Mouse (Mus musculus) spleen, postnatal 4 days (tissue): ENCODE data around the gene Klc3.
A peak's percentile ranks its signal among the peaks of the same experiment; 100 is the strongest.

Experiments used
- DNase-seq, 2 experiments: peaks; one replicate each; pipeline ENCODE4 v3.0.0; 2022; ENCODE audit warnings: low spot score in 2 of 2

Gene Klc3

DNA sequence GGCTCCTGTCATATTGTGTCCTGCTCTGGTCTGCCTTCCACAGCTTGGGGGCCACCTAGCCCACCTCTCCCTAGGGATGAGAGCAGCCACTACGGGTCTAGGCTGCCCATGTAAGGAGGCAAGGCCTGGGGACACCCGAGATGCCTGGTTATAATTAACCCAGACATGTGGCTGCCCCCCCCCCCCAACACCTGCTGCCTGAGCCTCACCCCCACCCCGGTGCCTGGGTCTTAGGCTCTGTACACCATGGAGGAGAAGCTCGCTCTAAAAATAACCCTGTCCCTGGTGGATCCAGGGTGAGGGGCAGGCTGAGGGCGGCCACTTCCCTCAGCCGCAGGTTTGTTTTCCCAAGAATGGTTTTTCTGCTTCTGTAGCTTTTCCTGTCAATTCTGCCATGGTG lies 5.8 kb upstream of the Klc3 start:
- no peak for DNase-seq

DNA sequence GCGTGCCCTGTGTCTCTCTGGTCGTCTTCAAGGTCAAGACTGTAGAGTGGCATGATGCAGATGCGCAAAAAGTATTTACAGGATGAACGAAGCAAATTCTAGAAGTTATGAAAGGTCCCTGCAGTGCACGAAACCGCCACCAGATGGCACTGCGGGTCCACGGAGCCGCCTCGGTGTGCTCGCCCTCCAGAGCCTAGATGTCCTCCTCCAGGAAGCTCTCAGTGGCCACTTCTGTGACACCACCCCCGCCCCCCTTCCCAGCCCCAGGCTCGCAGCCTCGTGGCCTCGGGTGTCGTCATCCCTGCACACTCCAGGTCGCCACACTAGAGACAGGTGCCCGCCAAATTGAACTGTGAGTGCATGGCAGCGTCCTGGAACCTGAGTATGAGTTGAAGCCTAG lies 1.5 kb upstream of the Klc3 start:
- DNase-seq: peak; percentile 80 to 95

DNA sequence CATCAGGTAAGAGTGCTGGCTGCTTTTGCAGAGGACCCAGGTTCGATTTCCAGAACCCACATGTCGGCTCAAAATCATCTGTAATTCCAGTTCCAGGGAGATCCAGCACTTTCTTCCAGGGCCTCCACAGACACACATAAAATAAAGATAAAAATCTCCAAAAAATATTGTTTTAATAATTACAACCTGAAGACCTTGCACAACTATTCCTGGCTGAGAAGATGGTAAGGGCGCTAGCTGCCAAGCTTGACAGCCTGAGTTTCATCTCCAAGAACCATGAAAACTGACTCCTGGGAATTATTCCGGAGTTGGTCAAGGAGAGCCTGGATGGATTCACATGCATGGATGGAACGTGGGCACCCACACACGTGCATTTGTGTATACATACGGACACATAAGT lies 572 bp upstream of the Klc3 start, which contains the start of gene Ckm:
Ckm (plus strand) TSS at position 301 of the 400 bp plus-strand sequence.
- DNase-seq: no peak

DNA sequence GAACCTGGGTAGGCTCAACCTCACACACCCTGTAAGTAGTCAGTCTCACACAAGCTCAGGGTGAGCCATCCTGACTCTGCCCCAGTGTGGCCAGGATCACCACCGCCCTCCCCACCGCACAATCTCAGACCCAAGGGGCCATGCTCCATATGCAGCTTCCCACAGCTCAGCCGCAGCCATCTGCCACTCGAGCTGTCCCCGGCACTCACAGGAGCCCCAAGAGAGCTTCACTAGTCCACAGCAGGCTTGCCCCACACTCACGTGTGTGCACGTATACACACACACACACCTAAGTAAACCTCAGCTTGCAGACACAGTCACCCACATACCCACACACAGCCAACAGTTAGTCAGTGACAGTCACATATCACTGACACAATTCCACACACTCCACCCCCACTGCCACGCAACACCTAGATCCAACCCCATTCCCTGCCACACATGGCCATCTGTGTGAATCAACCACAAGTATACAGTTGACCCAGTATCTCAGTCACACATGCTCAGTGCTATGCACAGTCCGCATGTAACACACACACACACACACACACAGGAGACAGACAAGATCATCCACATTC lies 1.3 kb downstream of the Klc3 start:
- DNase-seq: no peak

DNA sequence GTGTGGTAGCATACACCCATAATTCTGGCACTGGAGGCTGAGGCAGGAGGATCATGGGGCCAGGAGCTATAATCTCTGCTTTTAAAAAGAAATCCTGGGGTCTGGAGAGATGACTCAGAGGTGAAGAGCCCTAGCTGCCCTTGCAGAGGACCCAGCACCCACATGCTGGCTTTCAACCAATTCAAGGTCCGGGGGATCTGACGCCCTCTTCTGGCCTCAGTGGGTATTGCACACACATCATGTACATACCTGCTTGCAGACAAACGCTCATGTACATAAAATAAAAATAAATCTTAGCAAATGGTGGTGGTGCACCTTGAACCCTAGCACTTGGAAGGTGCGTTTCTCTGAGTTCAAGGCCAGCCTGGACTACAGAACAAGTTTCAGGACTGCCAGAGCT lies 3.0 kb downstream of the Klc3 start:
- no peak for DNase-seq

DNA sequence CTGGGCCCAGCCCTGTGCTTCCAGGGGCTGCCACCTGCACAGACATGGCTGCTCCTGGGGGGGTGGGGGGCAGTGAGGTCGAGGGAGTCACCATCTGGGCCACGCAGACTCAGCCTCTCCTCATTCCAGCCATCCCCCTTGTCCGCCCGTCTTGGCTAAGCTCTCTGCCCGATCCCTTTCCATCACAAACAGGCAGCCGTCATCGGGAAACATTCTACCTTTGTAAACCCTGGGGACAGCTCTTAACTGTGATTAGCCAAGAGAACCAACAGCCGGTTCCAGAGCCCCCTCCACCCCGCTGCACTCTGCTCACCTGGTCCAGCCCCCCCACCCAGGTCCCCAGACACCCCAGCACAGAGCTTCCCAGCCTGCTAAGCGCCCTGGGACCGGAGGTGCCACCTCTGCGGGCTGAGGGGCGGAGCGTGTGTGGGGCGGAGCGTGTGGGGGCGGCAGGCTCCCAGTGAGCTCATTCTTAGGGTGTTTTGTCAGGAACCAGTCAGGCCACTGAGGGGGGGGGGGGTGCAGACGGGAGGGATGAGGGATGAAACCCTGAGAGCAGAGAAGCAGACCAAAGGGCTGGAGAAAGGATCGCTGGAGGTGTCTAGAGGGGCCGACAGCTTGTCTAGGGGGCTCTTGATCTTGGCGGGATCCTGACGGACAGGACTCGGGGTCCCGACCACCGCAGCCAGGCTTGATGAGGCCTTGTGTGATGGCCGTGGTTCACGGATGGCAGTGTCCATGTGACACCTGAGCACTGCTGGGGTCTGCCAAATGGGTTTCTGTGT lies 4.2 kb downstream of the Klc3 start:
- DNase-seq: no peak

DNA sequence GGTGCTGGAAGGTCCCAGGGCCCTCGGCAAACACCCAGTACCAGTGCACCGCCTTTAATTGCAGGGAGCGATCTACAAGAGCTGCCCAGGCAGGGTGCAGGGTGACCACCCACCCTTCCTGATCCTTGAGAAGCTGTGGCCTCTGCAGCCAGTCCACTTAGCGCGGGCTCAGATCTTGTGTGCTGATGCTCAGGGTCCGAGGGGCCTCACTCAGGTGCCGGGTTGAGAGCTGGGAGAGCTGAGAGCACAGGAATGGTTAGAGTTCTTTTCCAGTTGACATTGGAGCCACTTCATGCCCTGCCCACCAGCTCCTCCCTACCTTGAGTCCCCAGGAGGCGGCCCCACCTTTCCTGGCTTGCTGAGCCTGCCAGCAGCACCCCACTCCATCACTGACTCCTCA lies 9.4 kb downstream of the Klc3 start:
- DNase-seq: no peak

DNA sequence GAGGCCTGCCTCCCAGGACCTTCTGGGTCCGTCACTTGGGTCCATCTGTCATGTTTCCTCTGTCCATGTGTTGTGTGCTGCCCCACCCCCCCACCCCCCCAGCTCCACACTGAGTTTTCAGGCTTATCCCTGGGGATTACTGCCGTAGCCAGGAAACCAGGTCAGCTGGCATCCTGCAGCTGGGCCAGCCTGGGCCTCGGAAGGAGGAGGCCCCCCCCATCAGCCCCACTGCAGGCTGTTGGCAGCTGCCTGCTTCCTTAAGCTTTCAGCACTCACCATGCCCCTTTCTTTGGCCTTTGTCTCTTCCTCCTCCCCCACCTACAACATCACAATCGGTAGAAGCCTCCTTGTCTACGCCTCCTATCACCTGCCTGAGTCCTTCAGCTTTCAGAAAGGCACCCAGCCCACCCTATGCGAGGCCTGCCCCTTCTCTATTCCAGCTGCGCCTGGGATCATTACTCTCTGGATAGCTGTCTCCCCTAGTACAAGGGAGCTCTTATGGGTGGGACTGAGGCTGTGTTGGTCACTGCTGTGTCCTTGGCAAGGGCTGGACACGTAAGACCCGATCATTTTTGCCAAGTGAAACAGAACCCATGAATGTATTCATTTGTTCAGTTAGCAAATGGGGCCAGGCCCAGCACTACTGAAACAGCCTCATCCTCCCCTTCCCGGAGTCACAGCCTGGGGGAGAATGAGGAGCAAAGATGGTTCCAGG lies 15.0 kb downstream of the Klc3 start:
- DNase-seq: no peak

DNA sequence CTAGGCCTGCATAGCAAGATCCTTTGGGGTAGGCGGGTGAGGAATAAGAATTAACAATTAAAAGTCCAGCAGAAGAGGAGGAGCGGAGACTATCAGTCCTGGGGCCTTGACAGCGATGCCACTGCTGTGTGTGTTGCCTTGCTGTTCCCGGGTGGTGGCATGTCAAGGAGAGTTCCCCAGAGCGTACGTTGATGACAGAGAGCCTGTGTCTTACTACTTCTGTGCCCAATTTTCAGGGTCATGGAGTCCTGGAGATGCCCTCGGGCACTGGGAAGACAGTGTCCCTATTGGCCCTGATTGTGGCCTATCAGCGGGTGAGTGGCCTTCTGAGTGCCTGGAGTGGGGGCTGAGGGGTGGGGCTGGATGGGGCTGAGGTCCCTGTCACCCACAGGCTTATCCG lies 20.2 kb downstream of the Klc3 start:
- DNase-seq: no peak

DNA sequence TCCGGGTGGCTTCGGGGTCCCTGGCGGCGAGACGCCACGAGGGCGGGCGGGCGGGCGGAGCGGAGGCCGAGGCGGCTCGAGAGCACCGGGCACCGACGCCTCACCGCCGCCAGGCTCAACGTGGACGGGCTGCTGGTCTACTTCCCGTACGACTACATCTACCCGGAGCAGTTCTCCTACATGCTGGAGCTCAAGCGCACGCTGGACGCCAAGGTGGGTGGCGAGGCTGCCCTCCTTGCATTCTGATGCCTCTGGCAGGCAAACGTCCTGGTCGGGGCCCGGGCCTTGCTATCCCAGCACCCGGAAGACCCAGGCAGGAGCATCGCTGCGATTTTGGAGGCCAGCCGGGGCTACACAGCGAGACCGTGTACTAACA lies 21.8 kb downstream of the Klc3 start:
- peak in 1 of 2 experiments; percentile 44 for DNase-seq

DNA sequence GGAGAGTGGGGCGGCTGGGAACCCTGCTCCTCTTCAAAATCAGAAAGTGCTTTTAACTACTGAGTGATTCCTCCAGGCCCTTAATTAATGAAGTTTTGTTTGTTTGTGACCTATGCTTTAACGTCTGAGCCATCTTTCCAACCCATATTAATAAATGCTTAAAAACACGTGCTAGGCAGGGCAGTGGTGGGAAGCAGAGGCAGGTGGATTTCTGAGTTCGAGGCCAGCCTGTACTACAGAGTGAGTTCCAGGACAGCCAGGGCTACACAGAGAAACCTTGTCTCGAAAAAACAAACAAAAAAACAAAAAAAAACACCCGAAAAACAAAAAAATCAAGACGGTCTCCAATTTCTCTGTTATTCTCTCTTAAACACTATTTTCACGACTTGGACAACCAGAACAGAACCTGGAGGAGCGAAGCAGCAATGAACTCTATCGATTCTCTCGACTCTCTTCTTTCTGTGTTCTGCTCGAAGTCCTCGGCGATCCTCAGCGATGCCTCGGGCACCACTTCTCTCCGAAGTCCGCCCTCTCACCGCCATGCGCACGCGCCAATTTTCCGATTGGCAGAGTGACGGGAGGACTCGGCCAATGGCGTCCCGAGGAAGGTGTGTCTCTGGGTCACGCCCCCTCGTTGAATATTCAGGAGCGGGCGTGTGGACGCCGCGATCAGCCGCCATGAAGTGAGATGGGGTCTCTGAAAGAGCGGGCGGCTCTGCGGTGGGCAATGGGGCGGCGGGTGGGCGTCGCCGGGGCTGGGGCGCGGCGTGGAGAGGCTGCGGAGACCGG lies 22.3 kb downstream of the Klc3 start, which contains the start of gene Ercc2:
Ercc2 (plus strand) TSS at position 634 of the 789 bp plus-strand sequence.
- DNase-seq: peak; percentile 99

DNA sequence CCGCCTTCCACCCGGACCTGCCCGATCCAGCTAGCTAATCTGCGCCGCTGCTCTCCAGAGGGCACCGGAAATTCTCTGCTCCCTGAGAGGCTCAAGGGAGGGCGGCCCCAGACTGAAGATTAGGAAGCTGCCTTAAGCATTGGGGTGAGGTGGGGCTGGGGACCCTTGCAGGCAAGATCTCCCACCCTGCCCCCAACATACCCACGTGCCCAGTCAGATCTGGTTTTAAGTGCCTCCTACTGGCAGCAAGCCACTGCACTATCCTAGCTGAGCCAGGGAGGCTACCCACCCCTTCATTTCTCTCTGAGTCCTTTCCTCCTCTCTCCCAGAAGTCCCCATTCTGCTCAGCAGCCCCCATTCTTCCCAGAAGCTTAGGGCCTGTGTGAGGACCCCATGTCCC lies 25.9 kb downstream of the Klc3 start:
- no peak for DNase-seq

DNA sequence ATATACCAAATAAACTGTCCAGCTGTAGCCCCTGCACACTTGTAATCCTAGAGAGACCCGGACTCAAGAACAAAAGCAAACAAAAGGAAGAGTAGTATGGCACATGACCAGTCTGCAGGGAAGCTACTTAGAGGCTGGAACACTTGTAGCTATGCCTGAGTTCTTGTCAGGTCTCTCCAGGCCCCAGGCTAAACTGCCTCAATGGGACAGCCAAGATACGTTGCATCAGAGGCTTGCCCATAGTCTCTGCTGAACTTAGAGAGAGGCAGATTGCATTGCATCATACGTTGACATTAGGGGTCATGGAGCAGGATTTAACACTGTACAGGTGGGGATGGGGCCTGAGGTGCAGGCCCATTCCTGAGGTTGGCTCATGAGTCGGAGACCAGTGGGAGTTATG lies 27.9 kb downstream of the Klc3 start:
- DNase-seq: no peak

DNA sequence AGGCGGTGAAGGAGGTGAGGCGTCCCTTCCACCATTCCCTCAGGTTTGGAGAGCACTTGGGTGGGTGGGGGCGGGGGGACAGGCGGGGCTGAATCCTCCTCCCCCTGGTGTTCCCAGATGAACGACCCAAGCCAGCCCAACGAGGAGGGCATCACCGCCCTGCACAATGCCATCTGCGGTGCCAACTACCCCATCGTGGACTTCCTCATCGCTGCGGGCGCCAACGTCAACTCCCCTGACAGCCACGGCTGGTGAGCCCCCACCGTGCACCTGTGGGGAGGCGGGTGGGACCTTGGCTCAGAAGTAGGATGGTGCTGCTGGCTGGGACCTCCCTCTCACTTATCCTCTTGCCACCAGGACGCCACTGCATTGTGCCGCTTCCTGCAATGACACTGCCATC lies 28.5 kb downstream of the Klc3 start:
- DNase-seq: no peak

DNA sequence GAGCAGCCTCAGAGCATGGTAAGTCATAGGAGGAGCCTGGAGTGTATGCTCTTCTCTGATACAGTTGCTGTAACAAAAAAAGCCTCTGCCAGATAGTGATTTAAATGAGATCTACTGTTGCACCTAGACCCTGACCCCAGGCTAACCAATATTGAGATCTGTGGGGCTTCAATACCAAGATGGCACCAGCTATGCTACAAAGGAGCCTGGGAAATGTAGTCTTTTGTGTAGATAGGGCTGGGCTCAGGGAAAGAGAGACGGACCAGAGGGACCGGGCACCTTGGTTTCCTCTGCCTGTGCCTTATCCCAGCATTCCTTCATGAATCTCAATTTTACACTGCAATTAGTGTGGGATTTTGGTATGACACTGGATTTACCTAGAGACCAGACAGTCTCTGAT lies 30.5 kb downstream of the Klc3 start:
- no peak for DNase-seq

DNA sequence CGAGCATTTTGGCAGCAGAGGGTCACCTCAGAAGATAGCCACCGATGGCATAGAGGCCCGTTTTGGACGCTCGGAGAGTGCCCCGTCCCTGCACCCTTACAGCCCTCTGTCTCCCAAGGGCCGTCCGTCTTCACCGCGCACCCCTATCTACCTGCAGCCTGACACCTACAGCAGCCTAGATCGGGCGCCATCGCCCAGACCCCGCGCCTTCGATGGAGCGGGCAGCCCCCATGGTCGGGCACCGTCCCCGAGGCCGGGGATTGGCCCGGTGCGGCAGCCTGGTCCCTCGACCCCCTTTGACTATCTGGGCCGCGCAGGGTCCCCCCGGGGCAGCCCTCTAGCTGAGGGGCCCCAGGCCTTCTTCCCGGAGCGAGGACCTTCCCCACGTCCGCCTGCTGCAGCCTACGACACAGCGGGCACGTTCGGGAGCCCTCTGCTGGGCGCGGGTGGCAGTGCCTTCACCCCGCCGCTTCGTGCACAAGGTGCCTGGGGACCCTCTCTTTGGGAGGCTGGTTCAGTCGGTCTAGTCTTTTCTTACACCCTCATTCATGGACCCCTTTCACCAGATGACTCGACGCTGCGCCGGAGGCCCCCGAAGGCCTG lies 34.0 kb downstream of the Klc3 start:
- peak; percentile 54 to 86 for DNase-seq

DNA sequence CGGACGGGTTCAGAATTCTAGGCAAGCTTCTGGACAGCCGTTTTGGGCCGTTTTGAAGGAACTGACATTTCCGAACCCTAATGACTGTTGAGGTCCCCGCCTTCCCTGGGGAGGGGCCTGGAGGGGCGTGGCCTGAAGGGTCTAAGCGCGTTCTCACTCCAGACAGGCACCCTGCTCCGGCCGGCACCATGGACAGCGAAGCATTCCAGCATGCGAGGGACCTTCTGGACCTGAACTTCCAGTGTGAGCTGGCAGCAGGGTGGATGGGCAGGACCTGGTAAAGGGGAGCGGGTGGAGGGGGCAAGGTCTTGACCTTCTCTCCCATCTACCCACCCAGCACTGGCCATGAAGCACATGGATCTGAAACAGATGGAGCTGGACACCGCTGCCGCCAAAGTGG lies 35.5 kb downstream of the Klc3 start:
- DNase-seq: no peak

DNA sequence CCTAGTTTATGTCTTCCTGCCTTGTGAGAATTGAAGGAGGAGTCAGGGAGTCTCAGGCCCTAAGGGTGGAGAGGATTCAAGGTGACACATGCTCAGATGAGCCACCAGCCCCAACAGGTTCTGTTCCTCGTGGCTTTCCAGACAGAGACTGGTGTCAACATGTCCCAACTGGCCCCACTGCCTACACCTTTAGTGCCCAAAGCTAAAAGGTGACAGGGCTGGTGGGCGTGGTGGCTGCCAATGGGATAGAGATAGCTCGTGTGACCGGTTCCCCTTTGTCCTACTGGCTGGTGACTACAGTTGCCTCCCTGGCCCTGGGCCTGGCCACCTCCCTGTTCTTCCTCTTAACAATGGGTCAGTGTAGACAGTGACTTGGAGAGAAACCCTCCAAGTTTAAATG lies 38.5 kb downstream of the Klc3 start:
- no peak for DNase-seq

DNA sequence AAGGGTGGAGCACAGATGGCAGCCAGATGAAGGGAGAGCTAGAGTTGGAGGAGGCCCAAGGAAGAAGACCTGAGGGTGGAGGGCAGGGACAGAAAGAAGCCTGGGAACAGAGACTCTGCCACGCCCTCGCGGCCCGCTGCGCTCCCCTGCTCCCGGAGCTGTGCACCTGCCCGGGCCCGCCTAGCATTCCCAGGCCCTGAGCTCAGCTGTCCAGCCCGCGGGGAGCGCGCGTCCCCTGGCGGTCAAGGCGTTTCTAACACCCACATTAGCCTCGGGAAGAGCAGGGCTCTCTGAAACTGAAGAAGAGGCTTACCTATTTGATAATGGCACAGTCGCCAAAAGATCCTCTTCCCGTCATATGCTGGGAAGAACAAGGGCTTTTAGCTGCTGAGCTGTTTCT lies 40.0 kb downstream of the Klc3 start:
- DNase-seq: peak; percentile 75 to 91

DNA sequence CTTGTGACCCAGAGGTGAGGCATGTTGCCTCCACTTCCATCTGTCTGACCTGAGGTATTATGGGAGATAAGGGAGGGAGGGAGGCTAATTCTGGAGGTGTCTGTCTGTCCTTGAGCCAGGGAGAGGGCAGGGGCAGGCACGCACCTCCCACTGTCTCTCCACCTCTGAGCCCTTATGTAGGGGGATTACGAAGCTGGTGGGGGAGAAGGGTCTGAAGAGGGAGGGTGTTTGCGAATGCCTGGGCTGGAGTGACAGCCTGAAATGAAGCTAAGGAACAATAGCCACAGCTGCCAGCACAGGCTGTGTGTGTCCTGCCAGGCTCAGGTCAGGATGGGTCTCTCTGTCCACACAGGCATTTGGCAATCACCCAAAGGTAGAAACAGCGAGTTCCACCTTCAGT lies 41.6 kb downstream of the Klc3 start:
- DNase-seq: no peak

DNA sequence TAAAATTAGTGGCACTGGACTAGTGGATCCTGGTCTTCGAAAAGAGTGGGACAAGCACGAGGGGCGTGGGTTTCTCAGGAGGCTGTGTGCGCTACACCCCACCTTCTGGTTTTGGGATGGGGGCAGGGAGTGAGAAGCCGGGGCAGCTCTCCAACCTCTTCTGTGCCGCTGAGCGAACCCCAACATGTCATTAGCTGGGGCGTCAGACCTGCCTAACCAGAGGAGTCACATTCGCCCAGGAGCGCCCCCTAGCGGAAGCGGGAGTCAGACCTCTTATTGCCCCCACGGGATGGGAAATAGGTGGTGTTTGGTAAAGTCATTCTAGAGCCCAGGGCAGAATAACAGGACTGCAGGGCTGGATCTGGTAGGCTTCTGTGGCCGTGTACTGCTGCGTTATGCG lies 42.2 kb downstream of the Klc3 start:
- peak; percentile 85 to 97 for DNase-seq

DNA sequence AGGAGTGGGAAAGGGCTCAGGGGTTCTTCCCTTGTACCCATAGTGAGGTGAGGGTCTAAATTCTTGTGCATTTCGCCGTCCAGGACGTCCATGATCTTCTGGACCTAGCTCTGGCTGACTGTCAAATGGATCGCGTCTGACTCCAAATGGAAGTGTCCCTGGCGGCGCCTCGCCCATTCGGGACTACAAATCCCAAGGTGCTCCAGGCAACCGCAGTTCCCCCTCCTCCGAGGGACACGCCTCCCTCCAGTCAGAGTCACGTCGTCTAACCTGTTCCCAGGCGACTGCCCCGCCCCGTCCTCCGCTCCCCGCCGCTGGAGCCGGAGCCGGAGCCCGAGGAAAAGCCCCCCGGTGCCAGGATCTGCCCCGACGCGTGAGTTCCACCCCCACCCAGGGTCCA lies 43.0 kb downstream of the Klc3 start:
- DNase-seq: peak; percentile 85 to 90
